Mouse (Mus musculus) lung, postnatal 0 days (tissue): ENCODE measurements around the gene Eefsec.

Experiments used
- CTCF ChIP-seq: IDR thresholded peaks from 2 replicates; pipeline ENCODE4 v1.5.1; 2016; ENCODE audit warnings: antibody characterized with exemption, mild to moderate bottlenecking
- EP300 ChIP-seq: IDR thresholded peaks from 2 replicates; pipeline ENCODE4 v1.6.1; 2016; ENCODE audit warnings: antibody characterized with exemption, mild to moderate bottlenecking, control low read depth

DNA sequence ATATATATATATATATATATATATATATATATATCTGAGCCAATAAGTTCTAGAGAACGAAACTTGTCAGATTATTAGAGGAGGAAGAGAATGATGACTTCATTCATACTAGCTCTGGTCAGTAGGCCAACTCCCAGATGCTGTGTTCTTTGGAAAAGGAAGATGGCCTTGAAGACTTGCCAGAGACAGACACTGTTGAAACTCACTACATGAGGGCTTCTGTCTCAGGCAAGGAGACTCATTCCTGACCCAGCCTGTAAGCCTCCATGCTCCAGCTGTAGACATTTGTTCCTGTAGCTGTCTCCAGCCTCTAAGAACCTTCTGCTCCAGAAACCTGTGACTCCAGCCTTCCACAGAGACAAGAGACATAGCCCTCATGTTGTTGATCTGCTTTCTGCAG, 85.2 kb downstream of the Eefsec start:
- TF ChIP-seq CTCF (no peak), EP300 (no peak)
